Mouse (Mus musculus) forebrain, embryonic 14.5 days (tissue): ENCODE data around the gene BC049715. TPM values are rescaled to one million over a fixed set of nuclear protein-coding genes. Genes with fewer than 3 reads are reported as not detected.

ENCODE experiments used
- ATAC-seq: fragments of 200-750 bp; cut with Nextera tagmentation; 2 replicates; pipeline ENCODE4 v1.8.0; 2017; ENCODE audit warnings: mild to moderate bottlenecking, moderate library complexity
- DNase-seq: peaks from one replicate; pipeline ENCODE4 v3.0.0-alpha.2; 2015; ENCODE audit warnings: low spot score
- H3K27ac ChIP-seq: fragments of 300-500 bp; sonication (generic); 2 replicates; pipeline ENCODE4 v1.5.1; 2014; ENCODE audit warnings: low read depth, mild to moderate bottlenecking, control low read depth, low read length, moderate library complexity
- H3K27me3 ChIP-seq: fragments of 300-500 bp; sonication (generic); replicated peaks from 2 replicates; pipeline ENCODE4 v1.6.1; 2014; ENCODE audit warnings: low read length, control low read depth, mixed read lengths; ENCODE audit not compliant: control insufficient read depth, insufficient read depth
- H3K36me3 ChIP-seq: fragments of 300-500 bp; sonication (generic); 2 replicates; pipeline ENCODE4 v1.6.1; 2014; ENCODE audit warnings: low read length, control low read depth; ENCODE audit not compliant: control insufficient read depth, insufficient read depth
- H3K4me1 ChIP-seq: fragments of 300-500 bp; sonication (generic); 2 replicates; pipeline ENCODE4 v1.6.1; 2014; ENCODE audit warnings: antibody characterized with exemption, low read length, control low read depth; ENCODE audit not compliant: control insufficient read depth, insufficient read depth
- H3K4me2 ChIP-seq: fragments of 300-500 bp; sonication (generic); 2 replicates; pipeline ENCODE4 v1.6.1; 2014; ENCODE audit warnings: mild to moderate bottlenecking, control low read depth, low read length
- H3K4me3 ChIP-seq: fragments of 300-500 bp; sonication (generic); 2 replicates; pipeline ENCODE4 v1.5.1; 2014; ENCODE audit warnings: low read depth, low read length, control low read depth
- H3K9ac ChIP-seq: fragments of 300-500 bp; sonication (generic); 2 replicates; pipeline ENCODE4 v1.6.1; 2014; ENCODE audit warnings: mild to moderate bottlenecking, low read length, control low read depth, moderate library complexity
- H3K9me3 ChIP-seq: fragments of 300-500 bp; sonication (generic); replicated peaks from 2 replicates; pipeline ENCODE4 v1.6.1; 2016; ENCODE audit warnings: low read length, control low read depth, mixed read lengths; ENCODE audit not compliant: control insufficient read depth
- WGBS: fragments of 180-500 bp; shearing (Covaris S2); extraction: QIAGEN DNeasy Blood & Tissue Kit; methylation state at CpG from one replicate; pipeline ENCODE4 v1.1.7; 2014; 5-methylcytosine and 5-hydroxymethylcytosine counted together
- polyA plus RNA-seq: library from polyadenylated mRNA; unstranded; fragments of >200 nt; fragmentation: Nextera tagmentation; extraction: Ambion mirVana; gene quantifications from 2 replicates; pipeline ENCODE4 v1.2.1, GENCODE M21; 2014

BC049715 gene
- polyA plus RNA-seq, 1 experiment from 2014 or later: 0.86 TPM

- 73% methylated on average over 5 of the region's 5 CpGs for WGBS
- no peak overlapping the region for H3K4me2 ChIP-seq
- ATAC-seq (no peak), DNase-seq (no peak)
- H3K36me3 ChIP-seq: peaks cover 2% of the 10 kb centered on the region
- no peaks in the 10 kb centered on the region for H3K27me3 ChIP-seq
- no peaks in the 10 kb centered on the region for H3K9me3 ChIP-seq
- no peak overlapping the region for H3K4me3 ChIP-seq
- no peak overlapping the region for H3K27ac ChIP-seq
- H3K4me1 ChIP-seq: peaks cover 14% of the 10 kb centered on the region
- no peak overlapping the region for H3K9ac ChIP-seq
These were observed 20.6 kb upstream of the BC049715 start for GRCm38 (mm10) chr6:136806819-136807218.

- no peaks in the 10 kb centered on the region for H3K9me3 ChIP-seq
- ATAC-seq: no peak
- no peak for DNase-seq
- H3K4me3 ChIP-seq: peak overlapping the region; percentile 73
- H3K4me1 ChIP-seq: peaks cover 14% of the 10 kb centered on the region
- 31% methylated on average over 18 of the region's 18 CpGs for WGBS
- peak overlapping the region; percentile 97 for H3K4me2 ChIP-seq
- H3K9ac ChIP-seq: peak overlapping the region; percentile 17; the same call in 1 of the 2 replicates
- H3K27ac ChIP-seq: no peak overlapping the region
- H3K27me3 ChIP-seq: no peaks in the 10 kb centered on the region
- peaks cover 9% of the 10 kb centered on the region for H3K36me3 ChIP-seq
These were observed 19.9 kb upstream of the BC049715 start for GRCm38 (mm10) chr6:136807395-136808013.

GRCm38 (mm10) chr6:136808014-136808417, 19.4 kb upstream of the BC049715 start, which contains the start of gene H2afj:
H2afj (plus strand) TSS chr6:136808244.
- Histone ChIP-seq H3K36me3 (peaks cover 14% of the 10 kb centered on the region), H3K27me3 (no peaks in the 10 kb centered on the region), H3K4me1 (peaks cover 14% of the 10 kb centered on the region), H3K9me3 (no peaks in the 10 kb centered on the region), H3K4me3 (peak within 1 kb of the TSS; percentile 73), H3K4me2 (peak within 1 kb of the TSS; percentile 97), H3K27ac (0 out of 2 replicates have a peak within 1 kb of the TSS, but pooled peaks have one; percentile 21), H3K9ac (peak within 1 kb of the TSS; percentile 69)
- under 1% methylated on average over 34 of the region's 34 CpGs for WGBS
- peak; percentile 86 for ATAC-seq
- DNase-seq: peak; percentile 97

- Histone ChIP-seq H3K27ac (no peak overlapping the region), H3K9me3 (no peaks in the 10 kb centered on the region), H3K4me1 (peaks cover 9% of the 10 kb centered on the region), H3K36me3 (peaks cover 20% of the 10 kb centered on the region), H3K9ac (peak overlapping the region; percentile 69), H3K27me3 (no peaks in the 10 kb centered on the region), H3K4me2 (peak overlapping the region; percentile 97), H3K4me3 (peak overlapping the region; percentile 73)
- peak; percentile 3; the same call in 1 of the 2 replicates for ATAC-seq
- DNase-seq: no peak
- WGBS: 1% methylated on average over 28 of the region's 28 CpGs
These were observed 18.8 kb upstream of the BC049715 start for GRCm38 (mm10) chr6:136808631-136809046.

GRCm38 (mm10) chr6:136809077-136809476, 18.3 kb upstream of the BC049715 start:
- no peak for DNase-seq
- H3K9me3 ChIP-seq: no peaks in the 10 kb centered on the region
- peak overlapping the region; percentile 73 for H3K4me3 ChIP-seq
- H3K36me3 ChIP-seq: peaks cover 24% of the 10 kb centered on the region
- no peaks in the 10 kb centered on the region for H3K27me3 ChIP-seq
- 41% methylated on average over 14 of the region's 14 CpGs for WGBS
- ATAC-seq: no peak
- peaks cover 9% of the 10 kb centered on the region for H3K4me1 ChIP-seq
- H3K9ac ChIP-seq: peak overlapping the region; percentile 69
- peak overlapping the region; percentile 97 for H3K4me2 ChIP-seq
- no peak overlapping the region for H3K27ac ChIP-seq

GRCm38 (mm10) chr6:136809673-136810072, 17.8 kb upstream of the BC049715 start:
- Histone ChIP-seq H3K9me3 (no peaks in the 10 kb centered on the region), H3K9ac (no peak overlapping the region), H3K27ac (no peak overlapping the region), H3K4me1 (peaks cover 9% of the 10 kb centered on the region), H3K27me3 (no peaks in the 10 kb centered on the region), H3K4me2 (peak overlapping the region; percentile 97; the same call in 1 of the 2 replicates), H3K4me3 (no peak overlapping the region), H3K36me3 (peaks cover 30% of the 10 kb centered on the region)
- DNase-seq (no peak), ATAC-seq (no peak)
- 86% methylated on average over 13 of the region's 13 CpGs for WGBS

GRCm38 (mm10) chr6:136811196-136811595, 16.2 kb upstream of the BC049715 start:
- ATAC-seq (no peak), DNase-seq (no peak)
- Histone ChIP-seq H3K4me1 (peaks cover 9% of the 10 kb centered on the region), H3K9me3 (no peaks in the 10 kb centered on the region), H3K27me3 (no peaks in the 10 kb centered on the region), H3K9ac (no peak overlapping the region), H3K4me2 (no peak overlapping the region), H3K27ac (no peak overlapping the region), H3K4me3 (no peak overlapping the region), H3K36me3 (peaks cover 43% of the 10 kb centered on the region)
- WGBS: 90% methylated on average over 10 of the region's 10 CpGs

- H3K27ac ChIP-seq: no peak overlapping the region
- DNase-seq: peak; percentile 24
- H3K4me3 ChIP-seq: no peak overlapping the region
- H3K4me1 ChIP-seq: peaks cover 9% of the 10 kb centered on the region
- H3K36me3 ChIP-seq: peaks cover 62% of the 10 kb centered on the region
- 41% methylated on average over 4 of the region's 4 CpGs for WGBS
- H3K4me2 ChIP-seq: no peak overlapping the region
- H3K27me3 ChIP-seq: no peaks in the 10 kb centered on the region
- no peak for ATAC-seq
- H3K9me3 ChIP-seq: no peaks in the 10 kb centered on the region
- H3K9ac ChIP-seq: no peak overlapping the region
These were observed 14.3 kb upstream of the BC049715 start for GRCm38 (mm10) chr6:136813117-136813516.

GRCm38 (mm10) chr6:136815381-136815780, 12.0 kb upstream of the BC049715 start:
- no peak overlapping the region for H3K4me2 ChIP-seq
- H3K27me3 ChIP-seq: no peaks in the 10 kb centered on the region
- no peaks in the 10 kb centered on the region for H3K4me1 ChIP-seq
- peaks cover 84% of the 10 kb centered on the region for H3K36me3 ChIP-seq
- WGBS: 95% methylated on average over 7 of the region's 7 CpGs
- H3K9ac ChIP-seq: no peak overlapping the region
- ATAC-seq (no peak), DNase-seq (no peak)
- no peak overlapping the region for H3K27ac ChIP-seq
- no peaks in the 10 kb centered on the region for H3K9me3 ChIP-seq
- H3K4me3 ChIP-seq: no peak overlapping the region
